ENCODE assay signal across 8 mouse cellular contexts in the genomic region with DNA sequence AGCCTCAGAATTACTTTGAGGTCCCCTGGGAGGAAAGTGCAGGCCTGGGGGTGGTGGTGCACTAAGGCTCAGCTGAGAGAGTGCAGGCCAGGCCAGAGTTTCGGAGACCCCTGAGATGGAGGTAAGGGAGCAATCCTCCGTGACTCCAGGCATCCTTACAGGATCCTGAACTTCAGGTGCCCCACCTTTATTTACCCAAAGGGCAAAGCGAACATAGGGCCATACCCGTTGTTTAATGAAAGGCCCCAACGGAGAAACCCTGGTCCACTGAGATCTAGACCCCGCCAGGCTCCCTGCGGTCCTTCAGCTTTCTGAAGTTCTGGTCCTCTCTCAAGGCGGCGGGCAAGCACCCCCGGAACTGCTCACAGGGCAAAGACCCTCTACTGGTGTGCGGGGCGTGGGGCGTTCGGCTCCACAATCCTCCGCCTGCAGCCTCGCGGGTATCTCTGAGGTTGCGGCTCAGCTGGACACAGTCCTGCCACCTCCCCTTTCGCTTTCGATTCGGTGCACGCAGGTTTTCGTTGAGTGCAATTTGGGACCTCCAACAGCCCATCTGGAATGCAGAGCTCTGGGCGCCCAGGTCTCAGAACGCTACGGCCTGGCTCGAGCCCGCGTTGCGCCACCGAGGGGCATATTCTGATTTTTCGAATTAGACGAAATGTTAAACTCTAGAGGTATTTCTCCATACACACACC. TPM values are rescaled to one million over a fixed set of nuclear protein-coding genes. Genes with fewer than 3 reads are reported as not detected.
DNase-seq lines count a peak whose midpoint lies in the region; ATAC-seq and TF ChIP-seq lines count a peak whose summit lies in the region.

No protein-coding gene starts in this region.

- peaks cover 98% of the 10 kb centered on the region for H3K27me3 ChIP-seq in forebrain, embryonic 12.5 days
- peaks cover 7% of the 10 kb centered on the region for H3K27me3 ChIP-seq in kidney, adult 2 months (replicated peaks; ENCODE audit: control insufficient read depth, insufficient read depth, low read length)
- H3K27me3 ChIP-seq in lung, embryonic 16.5 days (ENCODE audit: control insufficient read depth, insufficient read depth, low read depth, low read length) = peaks cover 93% of the 10 kb centered on the region
- H3K27me3 ChIP-seq in stomach, postnatal 0 days (ENCODE audit: control insufficient read depth, insufficient read depth, low read length) = peaks cover 30% of the 10 kb centered on the region

- H3K4me3 ChIP-seq in gastrocnemius, adult 2 months = peak overlapping the region; percentile 61
- H3K4me3 ChIP-seq in forebrain, embryonic 12.5 days (replicated peaks) = peak overlapping the region; percentile 25
- no peak overlapping the region for H3K4me3 ChIP-seq in kidney, adult 2 months (ENCODE audit: insufficient read depth, low read depth, low read length)
- peak overlapping the region; percentile 46 for H3K4me3 ChIP-seq in lung, embryonic 16.5 days (ENCODE audit: low read length)
- peak overlapping the region; percentile 33 for H3K4me3 ChIP-seq in stomach, postnatal 0 days (ENCODE audit: low read depth, low read length)

- intact Hi-C loops in gastrocnemius, adult 2 months (cut with DNase I) = no loop called here
- intact Hi-C loops in gastrocnemius, postnatal 36 days (cut with DNase I) = no loop called here

- H3K9ac ChIP-seq in forebrain, embryonic 12.5 days = 0 out of 2 replicates have a peak overlapping the region, but pooled peaks have one; percentile 13
- H3K9ac ChIP-seq in lung, embryonic 16.5 days (ENCODE audit: low read length) = peak overlapping the region; percentile 46; the same call in 1 of the 2 replicates
- no peak overlapping the region for H3K9ac ChIP-seq in stomach, postnatal 0 days (ENCODE audit: low read length)

- H3K4me1 ChIP-seq in forebrain, embryonic 12.5 days = peaks cover 26% of the 10 kb centered on the region
- H3K4me1 ChIP-seq in kidney, adult 2 months (ENCODE audit: control insufficient read depth, insufficient read depth, low read length) = no peaks in the 10 kb centered on the region
- peaks cover 13% of the 10 kb centered on the region for H3K4me1 ChIP-seq in lung, embryonic 16.5 days (replicated peaks; ENCODE audit: control insufficient read depth, insufficient read depth, low read length)
- H3K4me1 ChIP-seq in stomach, postnatal 0 days (replicated peaks; ENCODE audit: control insufficient read depth, insufficient read depth) = 0 out of 2 replicates have a peak, but pooled peaks cover 3% of the 10 kb centered on the region

- no peak for DNase-seq in gastrocnemius, adult 2 months
- no peak for DNase-seq in gastrocnemius, postnatal 36 days
- DNase-seq in kidney, adult 2 months = peak; percentile 20
- peak; percentile 46 for DNase-seq in stomach, postnatal 0 days (ENCODE audit: low spot score)
- DNase-seq in thymus, adult 18-20 months = no peak

- H3K36me3 ChIP-seq in forebrain, embryonic 12.5 days (replicated peaks) = no peaks in the 10 kb centered on the region
- no peaks in the 10 kb centered on the region for H3K36me3 ChIP-seq in kidney, adult 2 months (ENCODE audit: control insufficient read depth, insufficient read depth, low read length)
- no peaks in the 10 kb centered on the region for H3K36me3 ChIP-seq in lung, embryonic 16.5 days (ENCODE audit: control insufficient read depth, insufficient read depth, low read length)
- H3K36me3 ChIP-seq in stomach, postnatal 0 days (ENCODE audit: control insufficient read depth, insufficient read depth, low read length) = no peaks in the 10 kb centered on the region

- no peak overlapping the region for H3K27ac ChIP-seq in gastrocnemius, adult 2 months
- peak overlapping the region; percentile 50; the same call in 1 of the 2 replicates for H3K27ac ChIP-seq in forebrain, embryonic 12.5 days
- H3K27ac ChIP-seq in kidney, adult 2 months (ENCODE audit: insufficient read depth, low read depth, low read length) = no peak overlapping the region
- no peak overlapping the region for H3K27ac ChIP-seq in lung, embryonic 16.5 days (ENCODE audit: low read length)
- no peak overlapping the region for H3K27ac ChIP-seq in stomach, postnatal 0 days (replicated peaks)

- no peaks in the 10 kb centered on the region for H3K9me3 ChIP-seq in forebrain, embryonic 12.5 days
- no peaks in the 10 kb centered on the region for H3K9me3 ChIP-seq in lung, embryonic 16.5 days (ENCODE audit: control insufficient read depth, low read length)
- H3K9me3 ChIP-seq in stomach, postnatal 0 days (ENCODE audit: control insufficient read depth, low read length) = no peaks in the 10 kb centered on the region

- TF ChIP-seq CTCF in gastrocnemius, adult 2 months (IDR thresholded peaks at IDR 0.05) = no peak
- TF ChIP-seq CTCF in kidney, adult 2 months (conservative IDR thresholded peaks at IDR 0.05; ENCODE audit: insufficient read depth, insufficient read length, low read depth, low read length) = no peak
- no peak for TF ChIP-seq CTCF in stomach, postnatal 0 days (IDR thresholded peaks at IDR 0.05; ENCODE audit: low read depth)

- WGBS in forebrain, embryonic 12.5 days = 2% methylated on average over 33 of the region's 33 CpGs
- 32% methylated on average over 33 of the region's 33 CpGs for WGBS in kidney, adult 2 months
- 20% methylated on average over 33 of the region's 33 CpGs for WGBS in lung, embryonic 16.5 days
- WGBS in stomach, postnatal 0 days = 28% methylated on average over 33 of the region's 33 CpGs

- TF ChIP-seq EP300 in stomach, postnatal 0 days (optimal IDR thresholded peaks at IDR 0.05) = no peak

- peak overlapping the region; percentile 38 for H3K4me2 ChIP-seq in forebrain, embryonic 12.5 days
- H3K4me2 ChIP-seq in lung, embryonic 16.5 days (ENCODE audit: low read depth, low read length) = peak overlapping the region; percentile 52
- peak overlapping the region; percentile 47 for H3K4me2 ChIP-seq in stomach, postnatal 0 days (replicated peaks; ENCODE audit: low read depth)

- no peak for ATAC-seq in forebrain, embryonic 12.5 days (ENCODE audit: low FRiP score)
- ATAC-seq in lung, embryonic 16.5 days (ENCODE audit: low read depth) = no peak
- no peak for ATAC-seq in stomach, postnatal 0 days (ENCODE audit: low FRiP score, low TSS enrichment)
- no peak for ATAC-seq in inflammation-experienced regulatory T-cells, adult 6 months

- no peak for TF ChIP-seq POLR2A in kidney, adult 2 months (IDR thresholded peaks at IDR 0.05; ENCODE audit: low read depth, low read length)

RNA-seq across cellular contexts. Expression of gene Alx4, which starts 3.6 kb away (rescaled TPM):
- under 1 TPM; 0.08 to 0.67 TPM for total RNA-seq in gastrocnemius, adult 2 months (2021)
- total RNA-seq in gastrocnemius, postnatal 36 days (2021) = under 1 TPM; 0.15 to 0.23 TPM
- 5.2 and 5.9 TPM in 2 replicates for polyA plus RNA-seq in forebrain, embryonic 12.5 days (2016; fragmentation: Nextera tagmentation; extraction: Ambion mirVana)
- 0.13 and 0.14 TPM in 2 replicates for polyA plus RNA-seq in kidney, adult 2 months (2012; rRNA removed)
- polyA plus RNA-seq in lung, embryonic 16.5 days (2015; fragmentation: Nextera tagmentation; extraction: Ambion mirVana) = 0.03 TPM in 1 of 2 replicates, not detected in the other
- polyA plus RNA-seq in stomach, postnatal 0 days (2015; fragmentation: Nextera tagmentation; extraction: Ambion mirVana) = 0.05 and 0.06 TPM in 2 replicates
- polyA plus RNA-seq in inflammation-experienced regulatory T-cells, adult 6 months (2017; shearing (Covaris generic)) = under 1 TPM in 1 of 3 experiments, not detected in 2; 0.08 TPM

Comparison
In these comparisons a context has a peak if more than half of its experiments do, and no peak if none do; other contexts are left out.
1. DNase-seq: peak in kidney, adult 2 months (single experiment) and stomach, postnatal 0 days (single experiment); none in gastrocnemius, adult 2 months (single experiment), gastrocnemius, postnatal 36 days (0 of 2) and thymus, adult 18-20 months (0 of 2).
2. Peak in every context shown above with its lines, with median percentiles within 50 percentile points of each other: H3K4me2 ChIP-seq.